Mouse (Mus musculus): ENCODE data around the gene Prkd2.

DNA sequence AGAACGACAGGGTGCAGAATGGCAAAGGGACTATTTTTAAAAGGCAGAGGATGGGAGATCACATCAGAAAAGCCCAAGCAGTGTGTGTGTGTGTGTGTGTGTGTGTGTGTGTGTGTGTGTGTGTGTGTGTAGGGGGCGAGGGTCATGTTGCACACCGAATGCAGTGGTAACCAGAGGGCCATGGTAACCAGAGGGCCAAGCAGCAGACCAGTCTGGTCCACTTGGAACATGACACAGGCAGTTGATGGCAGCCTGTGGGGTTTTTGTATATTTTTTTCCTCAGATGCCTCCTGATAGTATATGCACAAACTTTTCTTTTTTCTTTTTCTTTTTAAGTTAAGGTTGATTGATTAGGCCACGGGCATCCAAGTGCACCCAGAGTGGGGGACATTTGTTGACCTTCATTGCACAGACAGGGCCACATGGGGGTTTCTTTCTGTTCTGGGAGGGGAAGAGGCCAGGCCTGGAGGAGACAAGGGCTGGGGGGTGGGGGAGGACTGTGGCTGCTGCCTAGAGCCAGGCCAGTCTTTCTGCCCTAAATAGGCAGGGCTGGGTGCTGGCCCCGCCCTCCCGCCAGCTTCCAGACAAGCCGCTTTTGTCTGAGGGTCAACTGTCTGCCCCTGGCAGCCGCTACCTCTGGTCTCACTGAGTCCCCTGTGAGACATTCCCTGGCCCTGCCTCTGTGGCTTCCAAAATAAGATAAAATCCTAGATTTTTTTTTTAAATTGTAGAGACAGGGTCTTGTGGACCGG is 37.3 kb downstream of the Prkd2 start:
- TF ChIP-seq CTCF (IDR thresholded peaks at IDR 0.05; ENCODE audit: low read depth, low read length) (no peak), POLR2AphosphoS5 (IDR thresholded peaks at IDR 0.05; ENCODE audit: insufficient replicate concordance, low read depth, low read length) (no peak), GATA2 (IDR thresholded peaks at IDR 0.05; ENCODE audit: borderline replicate concordance, low read depth, low read length) (no peak), GATA1 (IDR thresholded peaks at IDR 0.05; ENCODE audit: borderline replicate concordance, low read length) (no peak), TAL1 (conservative IDR thresholded peaks at IDR 0.05; ENCODE audit: low read depth, low read length) (no peak)

Data from G1E (cell line).